Mouse (Mus musculus) lung, postnatal 4 days (tissue): ENCODE results near the gene Rmnd1.
"Not testable (repeated sequence)": the region's sequence is repeated elsewhere in the genome, so short reads cannot be mapped to it uniquely, and the experiment has no call there.

Experiments
- DNase-seq, 2 experiments: peaks; one replicate each; pipeline ENCODE4 v3.0.0; 2021

The Rmnd1 gene

DNA sequence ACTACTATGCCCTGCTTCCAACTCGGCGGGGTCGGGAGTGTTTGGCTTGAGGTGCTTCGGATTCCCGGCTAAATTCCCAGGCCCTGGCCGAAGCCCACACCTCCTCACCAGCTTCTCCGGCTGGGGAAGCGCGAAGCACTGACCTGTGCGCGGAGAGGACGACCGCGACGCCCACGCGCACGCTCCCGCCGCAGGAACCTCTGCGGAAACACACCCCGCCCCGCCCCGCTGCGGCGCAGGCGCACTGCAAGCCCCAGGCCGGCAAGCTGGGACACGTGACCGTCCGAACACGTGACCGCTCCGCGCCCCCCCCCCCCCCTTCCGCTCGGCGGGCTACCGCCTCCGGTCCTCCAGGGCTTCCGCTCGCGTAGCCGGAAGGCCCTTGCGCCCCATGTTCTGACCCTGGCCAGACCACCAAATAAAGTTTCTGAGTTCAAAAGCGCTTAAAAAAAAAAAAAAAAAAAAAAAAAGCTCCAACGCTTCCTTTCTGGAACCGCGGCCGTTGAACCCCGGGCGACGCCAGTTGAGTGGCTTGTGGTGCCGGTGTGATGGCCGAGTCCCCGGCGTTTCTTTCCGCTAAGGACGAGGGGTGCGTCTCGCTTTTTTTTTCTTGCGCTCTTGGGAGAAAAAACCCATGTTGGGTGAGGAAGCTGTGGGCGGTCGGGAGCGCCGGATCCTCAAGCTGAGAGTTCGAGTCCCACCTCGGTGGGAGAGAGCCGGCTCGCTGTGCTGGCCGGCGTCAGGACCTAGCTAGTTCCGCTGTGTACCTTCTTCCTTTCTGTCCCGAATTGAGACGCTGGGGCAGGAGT is at the start of gene Rmnd1, which contains the start of gene Armt1:
Gene Rmnd1 (minus strand): TSS at position 266 of the 809 bp plus-strand sequence.
Gene Armt1 (plus strand): TSS at position 345 of the 809 bp plus-strand sequence.
- DNase-seq = peak; percentile 96 to 98

DNA sequence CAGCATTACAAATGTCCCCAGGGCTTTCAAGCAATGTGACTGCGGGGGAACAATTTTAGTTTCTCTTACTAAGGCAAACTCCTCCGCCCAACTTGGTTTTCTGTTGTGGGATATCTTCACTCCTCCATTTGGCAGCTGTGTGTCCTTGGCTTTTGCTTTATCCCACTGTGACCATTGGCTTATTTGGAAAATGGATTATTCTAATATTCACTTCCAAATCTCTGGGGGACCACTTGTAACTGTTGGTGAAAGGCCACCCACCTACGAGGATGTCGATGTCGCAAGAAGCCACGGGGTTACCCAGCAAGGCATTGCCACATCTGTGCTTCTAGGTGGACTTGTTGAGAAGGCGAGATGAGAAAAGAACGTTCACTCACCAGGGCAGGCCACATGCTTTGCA is 49.5 kb upstream of the Rmnd1 start:
- DNase-seq = no peak

DNA sequence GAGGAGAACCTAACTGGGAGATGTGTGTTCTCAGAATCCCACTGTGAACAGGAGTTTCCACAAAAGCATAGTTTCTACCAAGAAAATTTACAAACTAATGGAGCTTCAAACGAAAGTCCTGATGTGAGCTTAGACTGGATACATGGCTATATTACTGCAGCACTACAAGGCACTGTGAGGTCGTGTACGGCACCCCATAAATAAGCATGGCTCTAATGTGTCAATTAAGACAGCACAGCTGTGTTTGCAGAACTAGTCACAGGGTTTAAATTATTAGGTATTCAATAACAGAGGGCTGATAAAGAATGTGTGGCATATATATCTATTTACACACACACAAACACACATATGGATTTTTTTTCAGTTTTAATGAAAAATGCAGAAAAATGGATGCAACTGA is 48.7 kb upstream of the Rmnd1 start:
- DNase-seq = no peak

DNA sequence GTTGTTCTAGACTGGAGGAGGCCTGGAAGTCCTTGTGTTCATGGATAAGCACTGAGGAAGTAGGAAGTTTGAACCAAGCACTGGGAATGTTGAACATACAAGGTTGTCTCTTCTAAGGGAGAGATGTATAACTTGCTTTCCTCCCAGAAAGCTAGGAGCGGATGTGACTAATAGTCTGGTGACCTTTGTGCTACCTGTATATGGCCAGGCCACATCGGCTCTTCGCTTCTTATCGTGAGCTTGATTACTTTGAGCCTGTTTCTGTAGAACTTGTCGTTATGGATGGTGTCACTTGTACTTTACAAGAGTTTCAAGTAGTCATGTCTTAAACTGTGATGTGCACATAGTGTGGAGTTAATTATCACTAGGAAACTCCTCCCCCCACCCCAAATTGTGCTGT is 44.4 kb upstream of the Rmnd1 start:
- DNase-seq = no peak

DNA sequence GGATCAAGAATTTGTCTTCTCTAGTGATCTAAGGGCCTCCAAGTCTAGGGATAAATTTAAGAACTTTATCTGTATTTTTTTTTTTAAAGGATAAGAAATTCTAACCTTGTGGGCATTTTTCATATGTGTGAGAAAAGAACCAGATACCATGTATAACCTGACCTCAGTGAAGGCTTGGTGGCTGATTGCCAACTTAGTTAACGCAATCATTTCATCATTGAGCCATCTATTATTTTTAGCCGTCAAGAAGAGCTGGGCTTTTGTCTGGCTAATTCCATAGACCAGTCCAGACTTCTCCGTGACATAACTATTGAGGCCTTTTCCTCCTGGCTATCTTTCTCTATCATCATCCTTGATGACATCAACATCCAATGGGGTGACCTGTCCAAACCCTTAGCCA is 43.2 kb upstream of the Rmnd1 start:
- no peak for DNase-seq

DNA sequence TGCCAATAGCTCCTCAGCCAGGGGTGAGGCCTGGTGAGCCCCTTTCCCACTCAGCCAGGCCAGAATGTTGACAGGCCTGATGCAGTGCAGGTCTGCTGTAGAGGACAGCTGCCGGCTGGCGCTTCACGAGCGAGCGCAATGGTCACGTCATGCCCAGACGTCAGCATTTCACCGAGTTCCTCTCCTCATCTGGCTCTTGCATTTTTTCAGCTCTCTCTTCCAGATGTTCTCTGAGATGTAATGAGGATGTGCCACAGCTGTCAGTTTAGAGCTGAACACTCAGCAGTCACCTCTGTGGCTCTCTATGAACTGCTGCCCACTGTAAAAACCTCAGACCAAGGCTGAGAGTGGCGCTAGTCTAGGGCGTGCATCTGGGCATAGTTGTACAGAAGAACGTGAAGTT is 41.4 kb upstream of the Rmnd1 start:
- peak; percentile 28 to 70 for DNase-seq

DNA sequence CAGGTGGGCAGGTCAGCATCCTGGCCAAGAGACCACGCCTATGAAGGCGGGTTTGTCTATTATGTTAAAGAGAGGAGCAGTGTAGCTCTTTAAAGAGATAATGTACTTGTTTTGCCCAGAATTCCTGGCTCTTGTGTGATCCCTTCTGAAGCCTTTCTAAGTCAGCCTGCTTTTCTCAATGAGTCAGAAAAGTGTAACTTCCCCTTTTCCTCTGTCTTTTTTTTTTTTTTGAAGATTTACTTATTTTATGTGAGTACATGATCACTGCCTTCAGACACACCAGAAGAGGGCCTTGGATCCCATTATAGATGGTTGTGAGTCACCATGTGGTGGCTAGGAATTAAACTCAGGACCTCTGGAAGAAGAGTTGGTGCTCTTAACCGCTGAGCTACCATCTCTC is 37.2 kb upstream of the Rmnd1 start:
- no peak for DNase-seq

DNA sequence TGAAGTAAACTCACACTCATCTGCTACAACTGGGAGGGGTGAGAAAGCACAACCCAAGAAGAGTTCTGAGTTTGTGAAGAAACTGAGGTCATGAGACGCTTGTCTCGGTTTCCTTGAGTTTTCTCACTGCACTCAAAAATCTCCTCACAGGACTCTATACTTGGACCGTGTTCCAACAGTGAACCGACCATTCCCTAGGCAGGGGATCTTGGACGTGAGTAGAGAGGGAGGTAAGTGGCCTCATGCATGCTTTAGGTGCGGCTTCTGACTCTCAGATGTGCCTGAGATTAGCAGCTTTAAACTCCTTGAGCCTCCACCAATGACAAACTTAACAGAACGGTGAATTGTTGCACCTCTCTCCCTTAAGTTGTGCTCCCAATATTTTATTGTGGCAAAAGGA is 33.6 kb upstream of the Rmnd1 start:
- no peak for DNase-seq

DNA sequence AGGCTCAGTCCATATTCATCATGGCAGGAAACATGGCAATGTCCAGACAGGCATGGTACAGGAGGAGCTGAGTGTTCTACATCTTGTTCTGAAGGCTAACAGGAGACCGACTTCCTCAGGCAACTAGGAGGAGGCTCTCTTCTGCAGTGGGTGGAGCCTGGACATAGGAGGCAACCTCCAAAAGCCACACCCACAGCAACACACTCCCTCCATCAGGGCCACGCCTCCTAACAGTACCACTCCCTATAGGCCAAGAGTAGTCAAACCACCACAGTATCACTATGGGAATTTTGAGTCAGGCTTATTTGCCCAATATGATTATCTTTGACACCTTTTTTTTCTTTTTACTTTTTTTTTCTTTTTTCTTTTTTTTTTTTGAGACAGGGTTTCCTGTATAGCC is 28.0 kb upstream of the Rmnd1 start:
- DNase-seq = no peak

DNA sequence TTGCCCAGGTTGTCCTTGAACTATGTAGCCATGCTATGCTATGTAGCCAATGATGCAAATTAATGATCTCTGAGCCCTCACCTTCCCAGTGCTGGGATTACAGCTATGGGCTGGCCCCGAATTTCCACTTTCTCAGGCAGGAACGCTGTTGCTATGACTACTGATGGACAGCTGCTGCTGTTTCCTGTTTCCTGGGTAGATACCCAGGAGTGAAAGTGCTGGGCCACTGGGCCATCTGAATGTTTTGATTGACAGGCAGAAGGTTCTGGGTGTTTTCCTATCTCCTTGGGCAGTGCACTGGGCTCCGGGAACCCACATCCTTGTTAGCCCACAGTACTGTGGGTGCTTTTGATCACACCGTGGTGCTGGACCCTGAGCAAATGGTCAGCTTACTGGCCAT is 24.2 kb upstream of the Rmnd1 start:
- DNase-seq = no peak

DNA sequence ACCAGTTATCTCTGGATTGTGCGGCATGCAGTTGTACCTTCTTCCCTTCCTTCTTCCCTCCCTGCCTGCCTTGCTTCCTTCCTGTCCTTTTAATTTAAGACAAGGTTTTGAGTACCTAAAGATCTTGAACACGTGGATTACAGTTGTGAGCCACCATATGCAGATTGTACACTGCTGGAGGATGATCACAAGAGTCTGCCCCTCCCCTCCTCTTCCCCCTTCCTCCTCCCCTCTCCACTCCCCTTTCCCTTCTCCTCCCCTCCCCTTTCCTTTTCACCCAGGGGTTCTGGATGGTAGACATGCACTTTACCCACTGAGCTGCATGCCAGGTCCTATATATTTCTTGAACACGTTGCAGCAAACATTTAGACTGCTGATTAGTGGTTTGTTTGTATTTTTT is 3.2 kb upstream of the Rmnd1 start:
- DNase-seq = no peak

DNA sequence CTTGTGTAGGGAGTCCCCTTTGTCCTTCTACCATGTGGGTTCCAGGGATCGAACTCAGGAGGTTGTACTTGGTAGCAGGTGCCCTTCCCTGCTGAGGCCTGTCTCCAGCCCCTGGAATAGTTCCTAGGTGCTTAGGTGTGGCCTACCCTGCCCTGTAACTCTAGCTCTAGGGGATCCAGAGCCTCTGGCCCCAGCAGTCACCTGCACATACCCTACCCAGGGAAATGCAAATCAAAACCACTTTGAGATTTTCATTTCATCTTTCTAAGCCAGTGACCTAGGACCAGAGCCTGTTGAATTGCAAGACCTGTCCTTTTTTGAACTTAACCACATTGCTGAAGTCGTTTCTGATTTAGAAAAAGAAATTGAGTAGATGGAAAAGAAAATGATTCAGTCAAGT is 1.7 kb upstream of the Rmnd1 start:
- not testable (repeated sequence) for DNase-seq

DNA sequence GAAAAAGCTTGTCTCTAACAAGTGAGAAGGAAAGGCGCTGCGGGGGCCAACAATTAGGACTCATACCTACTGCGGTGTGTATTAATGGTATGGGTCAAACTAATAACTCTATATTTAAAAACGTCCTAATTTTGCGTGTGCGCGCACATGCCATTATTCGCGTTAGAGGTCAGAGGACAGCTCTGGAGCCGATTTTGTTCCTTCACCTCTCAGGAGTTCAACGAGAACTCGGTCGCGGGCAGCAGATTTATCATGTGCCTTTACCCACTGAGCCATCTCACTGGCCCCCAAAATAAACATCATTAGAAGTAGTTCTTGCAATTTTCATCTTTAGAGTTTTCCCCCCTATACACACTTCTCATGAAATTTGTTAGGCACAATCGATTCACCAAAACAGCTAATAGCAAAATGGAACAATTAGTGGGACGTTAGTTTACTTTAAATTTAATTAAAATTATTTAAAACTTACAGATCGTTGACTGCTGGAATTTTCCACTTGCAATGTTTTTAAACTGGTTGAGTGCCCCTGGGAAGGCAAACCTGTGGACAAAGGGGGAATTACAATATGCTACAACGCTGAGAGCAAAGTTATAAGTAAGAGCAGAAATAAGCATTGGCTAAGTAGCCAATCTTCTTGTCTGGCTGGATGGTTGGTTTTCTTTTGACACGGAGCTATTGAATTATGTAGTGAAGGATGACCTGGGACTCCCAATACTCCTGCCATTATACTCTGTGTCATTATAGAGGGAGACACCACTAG is 988 bp upstream of the Rmnd1 start:
- peak in 1 of 2 experiments; percentile 21 for DNase-seq

DNA sequence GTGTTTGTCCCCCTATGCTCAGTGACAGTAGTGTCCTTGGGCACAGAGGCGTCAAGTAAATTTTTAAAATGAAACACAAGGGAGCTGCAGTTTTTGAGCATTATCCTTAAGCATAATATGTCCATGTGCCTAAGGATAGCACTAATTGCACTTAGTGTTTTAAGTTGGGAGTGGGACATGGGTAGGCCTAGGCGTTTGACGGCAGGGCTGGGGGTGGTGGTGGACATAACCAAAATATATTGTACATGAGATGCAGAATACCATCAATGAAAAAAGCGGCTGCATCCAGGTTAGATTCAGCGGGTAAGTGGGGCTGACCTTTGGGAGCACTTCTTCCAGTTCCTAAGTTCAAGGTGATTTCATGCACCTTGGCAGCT is 454 bp downstream of the Rmnd1 start:
- DNase-seq = no peak

DNA sequence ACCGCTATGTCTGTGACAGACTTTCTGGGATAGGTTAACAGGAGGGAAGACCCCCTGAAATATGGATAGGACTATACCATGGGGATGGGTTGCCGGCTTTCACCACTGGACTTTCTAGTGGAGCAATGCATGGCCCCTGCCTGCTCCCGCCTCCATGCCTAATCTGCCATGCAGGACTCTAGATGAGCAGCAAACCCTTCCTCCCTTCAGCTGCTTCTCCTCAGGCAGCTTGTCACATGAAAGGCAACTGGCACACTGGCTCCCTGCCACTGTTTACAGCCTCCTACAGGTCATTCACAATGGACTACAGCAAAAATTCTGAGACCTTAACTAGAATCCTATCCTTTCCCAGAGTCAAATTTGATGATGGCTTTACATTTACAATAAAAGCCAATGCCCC is 1.4 kb downstream of the Rmnd1 start:
- DNase-seq = peak in 1 of 2 experiments; percentile 16

DNA sequence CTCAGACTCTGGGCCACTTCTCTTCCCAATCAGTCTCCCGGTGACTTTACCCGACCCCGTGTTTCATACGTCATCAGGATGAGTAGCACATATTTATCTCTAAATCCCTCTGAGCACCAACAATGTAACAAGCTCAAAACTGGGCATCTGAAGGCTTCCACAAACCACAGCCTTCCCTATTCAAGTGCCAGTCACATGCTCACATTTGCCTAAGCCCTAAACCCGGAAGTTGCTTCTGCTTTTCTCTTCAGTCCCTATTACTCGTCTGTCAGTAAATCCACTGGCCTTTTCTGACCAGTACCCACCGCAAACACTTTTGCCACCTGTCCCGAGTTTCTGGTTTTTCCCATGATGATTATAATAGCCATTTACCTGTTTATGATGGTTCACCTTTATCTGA is 1.8 kb downstream of the Rmnd1 start:
- DNase-seq = peak in 1 of 2 experiments; percentile 16

DNA sequence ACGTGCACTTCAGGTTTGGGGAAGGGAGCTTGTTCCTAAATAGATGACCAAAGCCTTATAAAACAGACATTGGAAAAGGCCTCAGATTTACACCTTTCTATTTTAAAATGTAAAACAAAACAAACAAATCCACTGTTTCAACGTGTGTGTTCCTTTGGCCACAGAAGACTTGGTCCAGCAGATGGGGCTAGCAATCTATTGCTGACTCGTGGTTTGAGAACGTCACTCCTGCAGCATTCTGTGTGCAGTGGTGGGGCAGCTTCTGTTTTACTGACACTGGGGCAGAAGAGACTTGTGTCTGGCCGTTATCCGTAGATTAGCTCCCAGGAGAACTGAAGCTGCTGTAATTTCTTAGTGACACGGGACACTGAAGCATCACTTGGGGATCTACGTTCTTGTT is 6.9 kb downstream of the Rmnd1 start:
- peak in 1 of 2 experiments; percentile 18 for DNase-seq

DNA sequence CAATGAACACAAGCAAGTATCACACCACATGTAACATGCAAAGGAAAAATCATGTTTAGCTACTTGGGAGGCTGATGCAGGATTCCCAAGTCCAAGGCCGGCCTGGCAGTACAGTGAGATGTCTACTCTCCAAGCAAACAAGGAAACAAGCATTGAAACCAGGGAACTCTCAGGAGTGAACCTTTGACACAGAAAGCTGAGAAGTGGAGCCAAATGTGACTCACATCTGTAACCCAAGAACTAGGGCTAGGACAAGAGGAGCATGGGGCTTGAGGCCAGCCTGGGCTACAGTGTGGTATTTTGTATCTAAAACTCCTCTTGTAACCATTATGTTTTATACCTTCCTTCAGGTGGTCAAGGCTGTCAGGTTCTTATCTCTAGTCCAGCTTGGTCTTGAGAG is 25.0 kb downstream of the Rmnd1 start:
- no peak for DNase-seq

DNA sequence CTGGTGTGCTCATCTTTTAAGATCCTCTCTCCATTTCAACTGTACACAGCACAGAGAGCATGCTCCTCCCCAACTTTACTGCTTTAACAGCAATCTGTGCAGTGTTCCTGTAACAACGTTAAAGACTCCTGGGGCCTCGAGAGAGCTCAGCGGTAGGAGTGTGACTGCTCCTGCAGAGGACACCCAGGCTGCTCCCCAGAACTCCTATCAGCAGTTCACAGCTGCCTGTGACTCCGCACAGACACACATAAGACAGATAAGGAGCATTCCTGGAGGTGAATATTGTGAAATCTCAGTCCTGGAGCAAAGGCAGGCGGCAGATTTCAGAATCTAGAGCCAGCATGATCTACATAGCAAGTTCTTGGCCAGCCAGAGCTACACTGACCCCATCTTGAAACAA is 26.7 kb downstream of the Rmnd1 start:
- DNase-seq = no peak

DNA sequence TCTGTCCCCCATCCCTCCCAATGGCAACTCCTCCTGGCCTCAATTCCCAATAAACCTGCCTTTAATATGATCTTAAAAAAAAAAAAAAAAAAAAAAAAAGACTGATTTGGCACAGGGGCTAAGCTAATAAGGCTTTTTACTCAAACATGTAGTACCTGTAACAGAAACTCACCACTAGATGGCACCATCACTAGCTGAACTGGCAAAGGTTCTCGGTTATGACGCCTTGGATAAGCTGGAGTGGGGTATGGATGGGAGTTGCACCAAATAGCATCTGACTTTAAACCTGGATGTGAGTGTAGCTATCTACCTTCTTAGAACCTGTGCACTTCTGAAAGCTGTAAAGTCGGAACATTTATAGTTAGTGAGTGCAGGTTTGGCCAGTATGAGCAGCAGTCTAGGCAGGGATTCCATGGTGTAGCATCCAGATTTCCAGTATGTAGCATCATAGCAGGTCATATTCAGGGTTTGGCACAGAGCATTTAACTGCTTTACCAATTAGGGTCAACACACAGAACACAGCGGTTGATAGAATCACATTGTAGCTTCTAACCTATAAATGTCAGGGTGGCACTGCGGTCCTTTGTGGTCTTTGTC is 27.2 kb downstream of the Rmnd1 start:
- DNase-seq = peak in 1 of 2 experiments; percentile 53

DNA sequence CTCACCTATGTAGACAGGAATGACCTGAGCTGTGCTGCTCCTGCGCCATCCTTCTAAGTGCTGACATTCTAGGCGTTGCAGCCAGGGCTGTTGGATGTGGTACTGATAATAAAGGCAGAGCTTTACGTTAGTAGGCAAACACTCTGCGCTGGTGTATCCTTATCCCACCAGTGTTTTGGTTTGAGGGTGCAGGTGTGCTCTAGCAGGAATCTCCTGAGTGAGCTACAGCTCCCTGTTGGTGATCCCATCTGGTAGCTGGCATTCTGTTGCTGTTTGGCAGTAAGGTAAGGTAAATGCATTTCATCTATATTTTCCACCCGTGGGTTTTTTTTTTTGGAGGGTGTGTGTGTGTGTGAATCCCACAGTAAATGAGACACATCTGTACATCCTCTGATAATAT is 34.1 kb downstream of the Rmnd1 start:
- no peak for DNase-seq

DNA sequence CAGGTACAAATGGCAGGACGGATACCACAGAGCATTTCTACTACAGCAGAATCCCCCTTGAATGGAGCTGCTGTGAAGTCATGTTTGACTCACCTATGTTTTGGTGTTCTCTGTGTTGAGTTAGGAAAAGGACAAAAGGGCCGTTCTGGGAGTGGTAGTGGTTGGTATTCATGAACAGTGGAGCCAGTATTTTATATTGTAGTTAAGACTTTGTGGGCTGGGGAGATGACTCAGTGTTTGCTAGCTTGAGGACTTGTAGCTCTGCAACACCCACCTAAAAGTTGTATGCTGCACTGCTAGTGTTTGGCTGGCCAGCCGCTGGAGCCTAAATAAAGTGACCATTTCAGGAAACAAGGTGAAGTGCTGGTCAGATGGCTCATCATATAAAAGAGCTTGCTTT is 36.9 kb downstream of the Rmnd1 start:
- no peak for DNase-seq

DNA sequence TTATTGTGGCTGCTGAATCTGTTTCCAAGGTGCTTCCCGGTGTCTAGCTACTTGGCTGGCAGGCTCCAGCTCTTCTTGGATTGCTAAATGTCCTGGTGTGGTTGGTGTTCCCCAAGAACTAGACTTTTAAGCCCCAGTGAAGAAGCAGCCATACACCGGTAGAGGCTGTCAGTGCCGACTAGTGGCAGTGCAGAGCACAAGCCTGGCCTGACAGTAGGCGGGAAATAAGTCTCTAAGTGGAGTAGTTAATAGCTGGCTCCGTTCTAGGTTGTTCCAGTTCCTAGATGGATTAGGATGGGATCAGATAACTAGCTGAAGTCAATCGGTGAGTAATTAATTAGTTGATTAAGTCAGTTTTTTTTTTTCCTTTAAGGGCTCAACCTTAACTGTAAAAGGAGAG is 40.3 kb downstream of the Rmnd1 start:
- peak; percentile 37 to 54 for DNase-seq

DNA sequence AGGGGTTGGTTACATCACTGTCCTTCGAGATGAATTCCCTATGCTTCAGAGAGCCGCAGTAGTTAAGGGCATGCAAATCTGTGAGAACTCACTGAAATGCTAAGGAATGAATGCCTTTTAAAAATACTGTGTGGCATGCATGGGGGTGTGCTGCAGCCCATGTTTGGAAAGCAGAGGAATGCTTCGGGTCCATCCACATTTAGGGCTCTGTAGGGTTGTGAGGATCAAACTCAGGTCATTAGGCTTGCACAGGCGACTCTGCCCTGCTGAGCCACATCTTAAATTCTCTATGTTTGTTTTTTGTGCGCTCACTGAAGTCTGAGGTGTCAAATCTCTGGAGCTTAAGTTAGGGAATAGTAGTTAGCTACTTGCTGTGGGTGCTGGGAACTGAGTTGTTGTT is 41.1 kb downstream of the Rmnd1 start:
- no peak for DNase-seq
